Mouse (Mus musculus): ENCODE results near the gene Pls1. TPM values are rescaled to one million over a fixed set of nuclear protein-coding genes. Genes with fewer than 3 reads are reported as not detected.

The Pls1 gene
- total RNA-seq, 1 experiment from 2014 or later, result 9.0 TPM

DNA sequence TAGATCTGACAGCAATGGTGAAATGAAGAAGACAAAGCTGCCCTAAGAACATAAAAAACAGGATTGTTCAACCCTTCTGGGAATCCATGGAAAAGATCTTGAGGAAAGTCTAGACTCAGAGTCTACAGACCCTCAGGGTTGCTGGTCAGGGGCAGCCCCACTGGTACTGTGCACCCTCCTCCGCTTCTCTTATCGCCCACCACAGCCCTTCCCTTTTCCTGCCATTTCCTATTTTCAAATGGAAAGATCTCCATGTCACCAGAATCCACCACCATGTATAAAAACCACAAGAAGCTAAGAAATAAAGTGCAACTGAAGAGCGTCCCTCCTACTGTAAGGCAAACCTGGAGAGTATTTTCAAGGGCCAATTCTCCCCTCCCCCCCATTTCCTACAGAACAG is 41.3 kb downstream of the Pls1 start:
- no peak for DNase-seq

DNA sequence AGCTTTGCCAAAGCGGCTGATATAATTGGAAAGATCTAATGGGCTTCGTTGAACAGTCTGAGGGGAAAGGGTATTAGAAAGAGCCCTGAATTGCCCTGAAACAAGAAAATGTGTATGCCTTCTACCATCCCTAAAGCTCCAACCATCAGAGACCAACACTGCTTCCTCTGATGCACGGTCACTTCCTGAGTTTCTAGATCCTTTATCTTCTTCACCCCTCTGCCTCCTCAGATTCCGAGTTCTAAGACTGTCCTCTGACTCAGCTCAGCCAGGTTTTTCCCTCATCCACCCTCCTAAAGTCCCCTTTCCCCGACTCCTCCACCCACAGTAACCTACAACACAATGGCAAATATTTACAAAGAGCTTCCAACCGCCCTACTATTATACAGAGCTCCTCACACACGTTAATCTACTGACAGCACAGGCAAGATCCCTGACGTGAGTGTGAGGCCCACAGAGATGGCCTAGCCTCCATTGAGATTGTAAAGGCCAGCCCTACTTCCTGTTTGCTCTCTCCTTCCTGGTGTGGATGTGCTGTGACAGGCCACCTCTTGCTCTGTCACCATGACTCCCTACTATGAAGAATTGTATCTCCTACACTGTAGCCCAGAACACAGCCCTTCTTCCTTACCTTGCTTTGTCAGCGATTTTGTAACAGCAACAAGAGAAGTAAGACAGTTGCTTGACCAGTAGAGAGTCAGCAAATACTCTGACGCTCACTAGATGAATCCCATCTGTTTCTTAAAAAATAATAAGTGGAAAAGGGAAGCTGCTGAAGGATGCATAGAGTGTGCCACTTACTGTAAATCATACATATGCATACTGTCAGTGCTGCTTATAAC is 43.3 kb downstream of the Pls1 start:
- no peak for DNase-seq

DNA sequence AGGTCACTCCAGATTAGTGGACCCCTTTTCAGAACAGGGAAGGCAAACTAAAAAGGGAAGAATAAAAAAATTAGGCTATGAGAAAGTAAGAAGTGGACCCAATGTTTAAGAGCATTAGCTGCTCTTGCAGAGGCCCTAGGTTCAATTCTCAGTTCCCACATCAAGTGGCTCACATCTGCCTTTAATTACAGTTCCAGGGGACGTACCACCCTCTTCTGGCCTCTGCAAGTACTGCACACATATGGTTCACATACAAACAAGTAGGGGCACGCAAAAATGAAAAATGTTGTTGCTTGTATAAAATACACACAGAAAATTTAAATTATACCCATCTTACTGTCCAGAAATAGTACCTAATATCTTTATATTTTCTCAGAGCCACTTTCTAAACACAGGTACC is 48.8 kb downstream of the Pls1 start:
- no peak for DNase-seq

DNA sequence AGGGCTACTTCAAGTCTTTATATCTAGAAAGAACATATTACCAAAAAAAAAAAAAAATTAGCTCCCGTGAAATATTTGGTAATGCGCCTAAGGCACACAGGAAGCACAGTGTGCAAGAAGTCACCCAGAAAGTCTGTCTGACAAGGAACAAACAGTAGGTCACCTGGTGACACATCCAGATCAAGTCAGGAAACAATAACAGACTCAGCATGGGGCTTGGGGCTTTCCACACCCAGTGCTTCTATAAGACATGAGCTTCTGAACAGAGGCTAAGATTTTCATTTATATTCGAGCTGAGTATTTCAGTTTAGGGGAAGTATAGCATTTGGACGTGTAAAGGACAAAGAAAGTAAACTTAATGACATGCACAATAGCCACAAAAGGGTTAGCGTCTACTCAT is 49.3 kb downstream of the Pls1 start:
- DNase-seq, result no peak

DNA sequence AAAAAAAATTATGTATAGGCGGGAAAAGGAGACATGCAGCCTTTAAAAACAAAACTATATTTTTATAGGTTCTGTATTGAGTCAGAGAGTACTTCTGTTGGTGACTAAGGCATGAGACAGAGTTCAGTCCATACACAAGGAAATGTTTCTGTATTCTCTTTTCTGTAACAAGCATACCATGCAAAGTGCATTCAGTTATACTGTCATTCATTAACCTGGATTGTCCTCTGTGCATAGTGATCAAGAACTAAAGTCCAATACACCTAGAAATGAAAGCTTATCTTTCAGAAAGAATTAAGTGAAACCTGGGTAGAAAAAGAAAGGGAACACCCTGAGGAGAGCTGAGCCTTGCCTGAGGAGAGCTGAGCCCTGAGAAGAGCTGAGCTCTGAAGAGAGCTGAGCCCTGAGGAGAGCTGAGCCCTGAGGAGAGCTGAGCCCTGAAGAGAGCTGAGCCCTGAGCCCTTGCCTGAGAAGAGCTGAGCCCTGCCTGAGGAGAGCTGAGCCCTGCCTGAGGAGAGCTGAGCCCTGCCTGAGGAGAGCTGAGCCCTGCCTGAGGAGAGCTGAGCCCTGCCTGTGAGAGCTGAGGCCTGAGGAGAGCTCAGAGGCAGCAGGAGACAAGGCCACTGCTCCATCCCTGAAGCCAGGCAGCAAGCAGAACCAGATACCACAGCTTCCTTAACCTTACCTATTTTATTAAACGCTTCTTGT is 49.9 kb downstream of the Pls1 start:
- DNase-seq, result no peak

DNA sequence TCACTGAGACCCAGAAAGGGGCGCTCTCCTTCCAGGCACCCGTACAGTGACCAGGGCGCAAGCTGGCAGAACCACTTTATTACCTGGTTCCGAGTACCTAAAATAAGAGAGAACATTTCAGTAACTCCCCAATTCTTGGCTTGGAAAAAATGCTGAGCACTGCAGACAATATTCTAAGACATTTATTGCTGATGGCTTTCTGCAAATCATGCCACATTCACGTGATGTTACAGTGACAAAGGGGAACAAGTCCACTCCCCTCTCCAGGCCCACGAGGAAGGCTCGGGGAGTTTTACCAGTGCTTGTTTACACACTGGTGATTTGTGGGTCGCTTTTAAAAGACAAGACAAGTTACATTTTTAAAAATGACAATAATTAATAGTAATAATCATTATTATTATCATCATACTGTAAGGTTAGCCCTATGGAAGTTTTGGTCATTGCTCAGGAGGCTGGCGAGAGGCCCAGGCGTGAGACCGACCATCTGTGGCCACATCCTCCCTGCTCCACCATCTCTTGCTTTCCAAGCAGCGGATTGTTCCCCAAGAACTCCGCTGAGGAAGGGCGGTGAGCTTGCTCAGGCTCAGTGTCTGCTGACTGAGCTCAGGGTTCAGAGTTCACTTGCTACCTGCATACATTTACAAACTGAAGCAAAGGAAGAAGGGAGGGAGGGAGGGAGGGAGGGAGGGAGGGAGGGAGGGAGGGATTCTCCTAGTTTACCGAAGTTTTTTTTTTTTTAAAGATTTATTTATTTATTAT is 50.9 kb downstream of the Pls1 start:
- DNase-seq, result no peak

DNA sequence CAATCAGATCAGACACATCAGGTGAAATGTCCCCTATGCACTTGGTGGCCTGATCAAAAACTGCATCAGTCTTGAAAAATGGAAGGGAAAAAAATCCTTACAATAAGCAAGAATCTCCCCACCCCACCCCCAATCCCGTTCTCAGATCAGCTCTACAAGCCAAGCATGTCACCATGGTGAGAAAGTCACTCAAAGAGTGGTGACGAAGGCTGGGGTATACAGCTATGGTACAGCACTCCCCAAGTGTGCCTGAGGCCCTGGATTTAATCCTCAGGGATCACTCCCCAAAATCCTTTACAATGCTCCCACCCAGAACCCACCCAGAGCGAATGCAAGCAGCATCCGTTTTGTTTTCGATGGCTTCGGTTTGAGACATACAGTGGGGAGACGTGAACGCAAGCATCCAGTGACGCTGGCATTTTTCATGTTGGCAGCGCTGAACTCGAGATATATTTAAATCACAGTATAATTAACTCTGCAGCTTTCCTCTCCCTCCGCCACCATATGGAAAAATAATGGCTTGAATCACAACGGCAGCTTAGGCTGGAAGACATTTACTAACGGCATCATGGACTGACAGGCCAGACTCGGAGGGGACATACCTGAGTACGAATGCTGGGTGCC is 60.1 kb downstream of the Pls1 start:
- no peak for DNase-seq

DNA sequence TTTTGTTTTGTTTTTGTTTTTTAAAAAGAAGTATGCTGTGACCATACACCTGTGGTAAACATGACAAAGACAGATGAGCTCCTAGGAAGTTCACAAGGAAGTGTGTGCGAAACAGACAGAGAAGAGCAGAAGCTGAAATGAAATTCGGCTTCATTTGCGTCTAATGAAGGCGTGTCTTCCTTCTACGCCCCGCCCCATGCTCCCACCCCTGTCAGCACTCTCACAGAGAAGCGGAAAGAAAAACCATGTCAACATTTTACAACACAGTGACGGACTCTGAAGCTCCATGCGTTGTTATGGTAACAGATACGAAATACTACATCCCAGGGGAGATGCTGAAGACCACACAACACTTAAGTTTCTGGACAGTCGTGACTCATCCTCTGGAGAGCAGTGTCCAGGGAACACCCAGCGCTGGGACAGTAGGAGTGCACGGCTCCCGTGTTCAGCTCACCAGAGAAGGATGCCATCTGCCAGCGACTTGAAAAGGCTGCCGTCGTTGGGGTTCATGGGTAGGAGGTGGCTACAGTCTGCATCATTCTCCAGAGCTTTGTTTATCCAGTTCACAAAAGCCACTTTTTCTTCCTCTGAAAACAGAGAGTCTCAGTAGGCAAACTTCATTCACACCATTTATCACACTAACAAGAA is 61.3 kb downstream of the Pls1 start:
- no peak for DNase-seq

DNA sequence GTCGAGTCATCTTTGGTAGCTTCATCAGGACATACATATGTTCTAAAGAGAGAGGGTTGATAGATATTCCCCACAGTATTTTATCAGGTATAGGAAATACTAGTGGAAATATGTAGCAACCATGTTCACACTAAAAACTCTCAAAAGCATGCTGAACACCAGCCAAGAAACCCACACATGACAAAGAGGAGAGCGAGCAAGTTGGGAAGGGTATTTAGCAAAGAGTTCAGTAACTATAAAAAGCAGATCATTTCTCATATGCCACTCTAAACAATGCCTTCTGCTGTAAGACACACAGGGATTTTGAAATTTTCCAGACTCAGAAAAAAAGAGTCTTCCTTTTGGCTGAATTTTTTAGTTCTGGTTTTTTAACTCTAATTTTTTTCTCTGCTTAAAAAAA is 73.4 kb downstream of the Pls1 start:
- no peak for DNase-seq

DNA sequence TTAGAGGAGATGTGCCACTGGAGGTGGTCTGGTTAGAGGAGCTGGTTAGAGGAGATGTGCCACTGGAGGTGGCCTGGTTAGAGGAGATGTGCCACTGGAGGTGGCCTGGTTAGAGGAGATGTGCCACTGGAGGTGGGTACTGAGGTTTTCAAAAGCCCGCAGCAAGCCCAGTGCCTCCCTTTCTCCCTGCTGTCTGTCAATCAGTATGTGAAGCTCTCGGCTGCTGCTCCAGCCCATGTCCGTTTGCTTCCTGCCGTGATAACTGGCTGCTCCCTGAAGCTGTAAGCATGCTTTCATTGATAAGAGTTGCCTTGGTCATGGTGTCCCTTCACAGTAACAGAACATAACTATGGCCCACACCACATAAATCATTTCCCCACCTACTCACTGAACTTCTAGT is 81.9 kb downstream of the Pls1 start:
- no peak for DNase-seq

DNA sequence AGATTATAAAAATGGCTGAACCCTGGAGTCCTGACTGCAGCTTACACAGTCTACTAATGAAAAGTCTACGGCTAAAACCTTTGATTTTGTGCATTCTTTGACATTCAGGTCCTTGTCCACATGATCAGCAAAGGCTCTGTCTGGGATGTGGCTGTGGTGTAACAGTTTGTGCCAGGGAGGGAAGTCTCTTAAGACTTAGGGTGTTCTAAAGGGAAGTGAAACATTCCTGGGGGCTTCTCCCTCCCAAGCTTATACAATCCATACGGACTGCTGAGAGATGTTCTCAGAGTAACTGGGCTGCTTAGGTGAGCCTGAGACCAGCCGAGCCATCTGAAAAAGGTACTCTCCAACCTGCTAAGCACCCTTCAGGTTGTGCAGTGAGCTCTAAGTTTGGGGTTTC is 82.9 kb downstream of the Pls1 start:
- no peak for DNase-seq

DNA sequence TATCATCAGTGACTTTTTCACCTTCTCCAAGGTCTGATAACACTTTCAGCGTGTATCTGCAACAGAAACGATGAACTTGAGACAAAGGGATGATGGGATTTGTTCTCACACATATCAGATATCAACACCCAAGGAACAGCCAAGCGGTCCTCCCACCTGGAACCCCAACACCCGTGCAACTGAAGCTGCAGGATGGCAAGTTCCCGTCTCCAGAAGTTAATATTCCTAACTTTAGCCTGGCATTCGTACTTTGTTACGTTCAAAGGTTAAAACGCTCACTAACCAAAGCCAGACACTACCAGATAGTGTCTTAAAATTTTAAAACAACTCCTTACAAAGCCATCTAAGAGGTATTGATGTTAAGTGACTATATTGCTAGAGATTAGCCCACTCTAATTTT is 83.7 kb downstream of the Pls1 start:
- DNase-seq, result no peak

DNA sequence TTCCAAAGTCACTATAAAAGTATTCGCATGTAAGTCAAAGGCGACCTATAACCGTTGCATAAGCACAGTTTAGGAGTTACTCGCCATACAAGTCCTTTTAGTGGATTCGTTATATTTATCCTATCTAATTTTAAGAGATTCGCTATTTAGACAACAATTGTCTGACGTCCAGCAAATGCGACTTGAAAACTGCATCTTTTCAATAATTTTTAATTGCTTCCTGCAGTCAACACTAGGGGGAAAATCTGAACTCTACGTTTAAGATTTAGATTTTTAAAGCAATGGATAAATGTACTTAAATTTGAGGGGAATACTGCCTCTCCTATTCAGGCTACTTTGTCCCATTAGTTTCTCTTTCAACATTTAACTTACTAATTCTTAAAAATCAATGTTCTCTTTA is 94.4 kb downstream of the Pls1 start:
- no peak for DNase-seq

DNA sequence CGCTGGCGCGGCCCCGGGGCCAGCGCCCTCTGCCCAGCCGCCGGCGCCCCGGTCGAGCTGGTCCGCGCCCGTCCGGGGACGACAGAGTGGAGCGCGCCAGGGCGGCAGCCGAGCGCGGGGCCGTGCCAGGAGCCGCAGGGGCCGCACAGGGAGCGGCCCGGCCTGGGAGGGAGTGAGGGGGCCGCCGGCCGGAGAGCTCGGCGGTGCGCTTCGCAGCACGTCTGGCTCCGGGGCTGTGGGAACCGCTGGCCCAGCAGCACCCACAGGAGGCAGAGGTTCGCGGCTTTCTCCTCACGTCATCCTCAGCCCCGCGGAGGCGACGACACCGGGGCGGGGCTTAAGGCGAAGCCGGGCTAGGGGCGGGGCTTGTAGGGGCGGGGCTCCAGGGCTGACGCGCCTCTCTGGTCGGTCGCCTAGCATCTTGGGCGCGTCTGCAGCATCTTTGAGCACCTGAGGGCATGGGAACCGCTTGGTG is 95.0 kb downstream of the Pls1 start, which contains the start of gene Trpc1:
Gene Trpc1 (minus strand): TSS at position 339 of the 475 bp plus-strand sequence.
- peak; percentile 85 for DNase-seq

DNA sequence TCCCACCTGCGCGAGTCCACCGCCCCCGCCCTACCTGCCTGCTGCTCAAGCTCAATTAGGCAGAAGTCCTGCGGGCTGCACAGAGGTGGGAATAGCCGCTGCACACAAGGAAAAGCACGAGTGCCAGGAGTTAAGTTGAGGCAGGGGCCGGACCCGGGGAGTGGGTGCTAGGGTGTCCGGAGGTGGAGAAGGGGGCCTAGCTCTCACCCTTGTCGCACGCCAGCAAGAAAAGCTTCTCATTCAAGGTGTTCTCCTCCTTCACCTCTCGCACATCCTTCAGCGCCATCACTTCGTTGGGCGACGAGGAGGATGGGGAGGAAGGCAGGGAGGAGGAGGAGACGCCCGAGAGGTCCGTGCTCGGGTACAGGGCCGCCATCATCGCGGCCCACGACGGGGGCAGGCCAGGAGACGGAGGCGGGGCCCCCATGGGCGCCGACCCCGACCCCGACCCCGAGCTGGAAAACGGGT is 95.6 kb downstream of the Pls1 start:
- DNase-seq, result no peak

DNA sequence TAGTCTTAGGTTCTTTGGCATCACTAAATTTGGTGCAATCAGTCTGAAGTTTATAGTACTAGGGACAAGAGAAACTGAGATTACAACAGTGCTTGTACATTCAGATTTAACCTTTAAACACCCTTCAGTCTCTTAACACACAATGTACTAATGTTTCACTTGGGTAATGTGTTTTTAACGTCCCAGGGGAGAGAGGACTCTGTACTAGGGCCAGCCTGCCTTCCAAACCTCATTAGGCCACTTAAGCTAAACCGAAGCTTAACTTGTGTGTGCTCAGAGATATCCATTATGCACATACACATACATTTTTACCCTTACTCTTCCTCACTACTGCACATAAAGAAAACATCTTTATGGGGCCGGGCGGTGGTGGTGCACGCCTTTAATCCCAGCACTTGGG is 97.8 kb downstream of the Pls1 start:
- DNase-seq, result no peak

DNA sequence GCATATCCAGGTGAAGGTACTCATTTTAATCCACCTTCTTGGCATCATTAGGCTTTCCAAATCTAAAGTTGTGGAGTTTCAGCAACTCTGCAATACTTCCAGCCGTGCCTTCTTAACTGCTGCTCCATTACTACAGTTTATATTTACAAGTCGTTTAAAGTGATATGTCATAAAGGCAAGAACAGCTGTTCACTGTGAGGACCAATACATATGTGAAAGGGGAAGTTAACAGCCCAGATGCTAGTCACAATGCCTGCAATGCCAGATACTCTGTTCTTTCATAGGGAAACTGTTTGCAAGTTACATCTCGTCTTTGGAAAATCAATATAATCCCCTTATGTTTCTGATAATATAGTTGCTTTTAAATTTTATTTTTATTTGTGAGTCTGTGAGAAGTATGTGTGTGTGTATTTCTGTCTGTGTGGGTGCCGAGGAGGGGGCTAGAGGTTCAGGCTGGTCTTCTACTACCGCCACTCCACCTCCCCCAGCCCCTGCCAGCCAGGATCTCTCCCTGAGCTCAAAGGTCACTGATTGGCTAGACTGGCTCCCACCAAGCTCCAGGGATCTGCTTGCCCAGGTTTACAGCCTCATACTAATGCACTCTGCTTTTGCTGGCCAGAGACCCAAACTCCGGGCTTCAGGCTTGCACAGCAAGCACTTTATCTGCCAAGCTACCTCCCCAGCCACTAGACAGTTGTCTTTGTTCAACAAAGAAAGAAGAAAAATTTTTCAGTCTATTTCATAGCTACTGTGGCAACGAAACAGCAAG is 100.1 kb downstream of the Pls1 start:
- DNase-seq, result no peak

DNA sequence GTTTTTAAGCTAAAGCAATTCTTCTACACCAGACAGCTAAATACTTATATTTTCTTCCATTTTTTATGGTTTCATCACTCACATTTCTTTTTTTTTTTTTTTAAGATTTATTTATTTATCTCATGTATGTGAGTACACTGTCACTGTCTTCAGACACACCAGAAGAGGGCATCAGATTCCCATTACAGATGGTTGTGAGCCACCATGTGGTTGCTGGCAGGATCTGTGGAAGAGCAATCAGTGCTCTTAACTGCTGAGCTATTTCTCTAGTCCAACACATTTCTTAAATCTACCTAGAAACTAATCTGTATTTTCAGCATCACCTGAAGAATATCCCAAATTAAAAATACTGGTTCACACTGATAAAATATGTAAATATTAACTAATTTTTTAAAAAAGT is 108.9 kb downstream of the Pls1 start:
- DNase-seq, result no peak

DNA sequence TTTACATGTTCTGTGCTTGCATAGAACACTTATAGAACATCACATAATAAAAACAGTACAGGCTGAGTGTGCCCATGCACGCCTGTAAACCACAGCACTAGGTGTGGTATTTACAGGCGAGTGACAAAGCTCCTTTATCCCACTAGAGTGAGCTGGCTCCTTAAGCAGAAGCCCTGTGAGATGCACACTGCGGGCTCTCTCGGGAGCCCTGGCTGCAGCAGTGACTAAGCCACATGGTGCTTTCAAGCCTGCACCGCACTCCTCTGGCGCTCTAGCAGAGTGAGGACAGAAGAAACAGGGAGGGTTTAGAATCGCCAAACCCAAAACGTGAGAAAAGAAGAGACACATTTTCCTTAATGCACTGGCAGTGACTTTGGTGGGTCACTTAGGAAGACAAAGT is 132.5 kb downstream of the Pls1 start:
- no peak for DNase-seq

DNA sequence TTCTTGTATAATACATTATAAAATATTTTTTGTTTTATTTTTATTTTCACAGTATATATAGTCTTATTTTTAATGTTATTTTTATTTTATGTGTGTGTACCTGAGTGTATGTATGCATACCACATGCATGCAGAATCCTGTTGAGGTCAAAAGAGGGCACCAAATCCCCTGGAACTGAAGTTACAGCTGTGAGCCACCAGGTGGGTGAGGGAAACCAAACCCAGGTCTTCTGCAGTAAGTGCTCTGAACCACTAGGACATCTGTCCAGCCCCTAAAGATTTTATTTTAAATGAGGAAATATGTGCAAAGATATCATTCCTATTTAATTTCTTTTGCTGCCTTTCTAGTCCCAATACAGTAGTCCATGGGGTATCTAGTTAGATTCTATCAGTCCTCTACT is 136.2 kb downstream of the Pls1 start:
- DNase-seq, result no peak

DNA sequence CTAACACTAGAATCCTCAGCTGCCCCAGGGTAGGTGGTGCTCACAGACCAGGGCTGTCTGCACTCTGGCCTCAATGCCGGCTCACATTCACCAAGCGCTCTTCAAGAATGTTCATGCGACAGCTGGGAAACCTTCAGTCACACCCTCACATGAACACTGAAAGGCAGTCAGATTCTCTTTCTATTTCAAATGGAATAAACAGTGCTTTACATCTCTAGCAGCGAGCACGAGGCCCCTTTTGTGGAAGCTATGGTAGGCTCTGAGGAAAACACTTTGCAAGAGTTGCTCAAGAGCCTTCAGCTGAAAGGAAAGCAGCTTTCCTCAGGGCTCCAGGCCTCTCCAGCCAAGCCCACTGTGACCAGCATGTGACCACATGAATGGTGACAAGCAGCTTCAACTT is 139.7 kb downstream of the Pls1 start:
- DNase-seq, result no peak
